Mouse (Mus musculus) granulocyte monocyte progenitor cell, adult 5-6 weeks (primary cell): ENCODE measurements at regions not wholly inside any gene's neighbourhood (a gene's known extent, or its start where the extent isn't known, plus 50 kb on each side); places are given as distances from the start of the nearest gene placed in this dataset.

Source experiments
- ATAC-seq: replicated peaks from 2 replicates; pipeline ENCODE4 v1.8.0; 2016; ENCODE audit warnings: mild to moderate bottlenecking, moderate TSS enrichment, inconsistent platforms; ENCODE audit not compliant: poor library complexity, severe bottlenecking

GRCm38 (mm10) chr13:32649982-32650381, 133.8 kb downstream of the Mylk4 start:
- no peak for ATAC-seq

GRCm38 (mm10) chr13:32643030-32643750, 140.6 kb downstream of the Mylk4 start:
- ATAC-seq = no peak

- peak; percentile 82 for ATAC-seq
Observed at GRCm38 (mm10) chr13:32640941-32641340, 142.8 kb downstream of the Mylk4 start.

GRCm38 (mm10) chr13:32630122-32630732, 153.5 kb downstream of the Mylk4 start:
- no peak for ATAC-seq

GRCm38 (mm10) chr13:32613916-32614315, 169.8 kb downstream of the Mylk4 start:
- ATAC-seq = no peak

- ATAC-seq = peak; percentile 53
Observed at GRCm38 (mm10) chr13:32611551-32612295, 172.0 kb downstream of the Mylk4 start.

GRCm38 (mm10) chr13:32610970-32611369, 172.8 kb downstream of the Mylk4 start:
- no peak for ATAC-seq

GRCm38 (mm10) chr13:32608413-32608812, 175.3 kb downstream of the Mylk4 start:
- no peak for ATAC-seq

GRCm38 (mm10) chr13:32603925-32604590, 179.7 kb downstream of the Mylk4 start:
- ATAC-seq = no peak

GRCm38 (mm10) chr13:32601315-32601714, 182.4 kb downstream of the Mylk4 start:
- no peak for ATAC-seq

GRCm38 (mm10) chr13:32593611-32594010, 190.1 kb downstream of the Mylk4 start:
- no peak for ATAC-seq

- ATAC-seq = no peak
Observed at GRCm38 (mm10) chr13:32593131-32593530, 190.6 kb downstream of the Mylk4 start.

GRCm38 (mm10) chr13:32581598-32581997, 202.2 kb downstream of the Mylk4 start:
- no peak for ATAC-seq

- no peak for ATAC-seq
Observed at GRCm38 (mm10) chr13:32567850-32568249, 215.9 kb downstream of the Mylk4 start.

- ATAC-seq = no peak
Observed at GRCm38 (mm10) chr13:32560666-32561065, 222.1 kb upstream of the Gmds start.

GRCm38 (mm10) chr13:32556396-32556795, 217.9 kb upstream of the Gmds start:
- ATAC-seq = no peak

- no peak for ATAC-seq
Observed at GRCm38 (mm10) chr13:32555064-32555463, 216.5 kb upstream of the Gmds start.

GRCm38 (mm10) chr13:32554601-32555000, 216.1 kb upstream of the Gmds start:
- no peak for ATAC-seq

GRCm38 (mm10) chr13:32553136-32553535, 214.6 kb upstream of the Gmds start:
- ATAC-seq = no peak

- no peak for ATAC-seq
Observed at GRCm38 (mm10) chr13:32550113-32550512, 211.6 kb upstream of the Gmds start.

GRCm38 (mm10) chr13:32547126-32547525, 208.6 kb upstream of the Gmds start:
- ATAC-seq = no peak
